Comparison of ENCODE assay signal across 11 mouse cellular contexts in genomic region chr11:83802581-83802980, GRCm38 (mm10). TPM values are rescaled to one million over a fixed set of nuclear protein-coding genes. Genes with fewer than 3 reads are reported as not detected.
"Had no signal": no experiment of that assay in that cellular context is flagged by ENCODE, and none has a peak within 500 bp of the region (broad histone marks: within the 10 kb centered on the region; RNA-seq: fewer than 3 reads in every experiment).

No protein-coding gene starts in this region.

- H3K27ac ChIP-seq: macrophage; midbrain, embryonic 13.5 days; midbrain, embryonic 15.5 days; neural tube, embryonic 12.5 days; stomach, embryonic 15.5 days; stomach, postnatal 0 days had no signal

- ATAC-seq: midbrain, embryonic 13.5 days; midbrain, embryonic 15.5 days had no signal

- H3K36me3 ChIP-seq: midbrain, embryonic 13.5 days; midbrain, embryonic 15.5 days; neural tube, embryonic 12.5 days; stomach, embryonic 15.5 days had no signal

- H3K27me3 ChIP-seq: midbrain, embryonic 13.5 days; midbrain, embryonic 15.5 days; stomach, embryonic 15.5 days had no signal

- H3K4me3 ChIP-seq: megakaryocyte, embryonic 14.5 days; midbrain, embryonic 13.5 days; midbrain, embryonic 15.5 days; neural tube, embryonic 12.5 days; stomach, embryonic 15.5 days had no signal

- H3K4me1 ChIP-seq: megakaryocyte, embryonic 14.5 days; midbrain, embryonic 13.5 days; midbrain, embryonic 15.5 days; neural tube, embryonic 12.5 days; stomach, embryonic 15.5 days had no signal

- H3K9ac ChIP-seq: lung, embryonic 14.5 days; midbrain, embryonic 13.5 days; midbrain, embryonic 15.5 days; neural tube, embryonic 12.5 days; stomach, embryonic 15.5 days had no signal

- H3K4me2 ChIP-seq: lung, embryonic 14.5 days; midbrain, embryonic 11.5 days; midbrain, embryonic 13.5 days; midbrain, embryonic 15.5 days; neural tube, embryonic 12.5 days; stomach, embryonic 15.5 days had no signal

- H3K9me3 ChIP-seq: midbrain, embryonic 13.5 days; midbrain, embryonic 15.5 days; neural tube, embryonic 12.5 days; stomach, embryonic 15.5 days had no signal

RNA-seq across cellular contexts. Expression of gene Hnf1b, which starts 47.3 kb away (rescaled TPM):
- polyA plus RNA-seq: macrophage; midbrain, embryonic 11.5 days; midbrain, embryonic 13.5 days had no signal

RNA-seq across cellular contexts. Expression of gene Wfdc21, which starts 55.8 kb away (rescaled TPM):
- polyA plus RNA-seq: midbrain, embryonic 11.5 days; midbrain, embryonic 15.5 days; midbrain, postnatal 0 days; neural tube, embryonic 12.5 days; neural tube, embryonic 14.5 days had no signal
